Mouse (Mus musculus) neural tube, embryonic 14.5 days (tissue): ENCODE results near the gene Slc17a1. TPM values are rescaled to one million over a fixed set of nuclear protein-coding genes. Genes with fewer than 3 reads are reported as not detected.

Source experiments
- ATAC-seq: fragments of 200-750 bp; cut with Nextera tagmentation; 2 replicates; pipeline ENCODE4 v1.8.0; 2017; ENCODE audit warnings: low read depth, mild to moderate bottlenecking, moderate TSS enrichment, moderate library complexity
- H3K27ac ChIP-seq: fragments of 300-500 bp; sonication (generic); 2 replicates; pipeline ENCODE4 v1.5.1; 2014; ENCODE audit warnings: low read depth, mild to moderate bottlenecking, control low read depth, low read length, moderate library complexity, mixed read lengths
- H3K27me3 ChIP-seq: fragments of 300-500 bp; sonication (generic); 2 replicates; pipeline ENCODE4 v1.6.1; 2014; ENCODE audit warnings: low read length; ENCODE audit not compliant: control insufficient read depth, insufficient read depth
- H3K36me3 ChIP-seq: fragments of 300-500 bp; sonication (generic); 2 replicates; pipeline ENCODE4 v1.6.1; 2014; ENCODE audit warnings: low read length, mixed read lengths; ENCODE audit not compliant: control insufficient read depth, insufficient read depth
- H3K4me1 ChIP-seq: fragments of 300-500 bp; sonication (generic); 2 replicates; pipeline ENCODE4 v1.6.1; 2014; ENCODE audit warnings: low read length; ENCODE audit not compliant: control insufficient read depth, insufficient read depth
- H3K4me2 ChIP-seq: fragments of 300-500 bp; sonication (generic); 2 replicates; pipeline ENCODE4 v1.6.1; 2014; ENCODE audit warnings: mild to moderate bottlenecking, low read depth, low read length, control low read depth
- H3K4me3 ChIP-seq: fragments of 300-500 bp; sonication (generic); 2 replicates; pipeline ENCODE4 v1.5.1; 2014; ENCODE audit warnings: low read depth, low read length, control low read depth, mixed read lengths
- H3K9ac ChIP-seq: fragments of 300-500 bp; sonication (generic); replicated peaks from 2 replicates; pipeline ENCODE4 v1.6.1; 2014; ENCODE audit warnings: low read depth, mild to moderate bottlenecking, control low read depth, low read length, mixed read lengths
- H3K9me3 ChIP-seq: fragments of 300-500 bp; sonication (generic); 2 replicates; pipeline ENCODE4 v1.6.1; 2016; ENCODE audit warnings: low read length; ENCODE audit not compliant: control insufficient read depth
- WGBS: fragments of 180-500 bp; shearing (Covaris S2); extraction: QIAGEN DNeasy Blood & Tissue Kit; methylation state at CpG from one replicate; pipeline ENCODE4 v1.1.7; 2014; 5-methylcytosine and 5-hydroxymethylcytosine counted together
- microRNA-seq: library from miRNA; unstranded; fragments of <30 nt; microRNA quantifications from one replicate; pipeline ENCODE4, GENCODE M21; 2016
- polyA plus RNA-seq: library from polyadenylated mRNA; unstranded; fragments of >200 nt; fragmentation: Nextera tagmentation; extraction: Ambion mirVana; gene quantifications from 2 replicates; pipeline ENCODE4 v1.2.1, GENCODE M21; 2014

Slc17a1 gene
- polyA plus RNA-seq, 1 experiment from 2014 or later: not detected

GRCm38 (mm10) chr13:23930904-23931303, 63.4 kb downstream of the Slc17a1 start:
- Histone ChIP-seq H3K36me3 (no peaks in the 10 kb centered on the region), H3K27ac (no peak overlapping the region), H3K4me2 (no peak overlapping the region), H3K4me3 (no peak overlapping the region), H3K4me1 (no peaks in the 10 kb centered on the region), H3K27me3 (no peaks in the 10 kb centered on the region), H3K9ac (no peak overlapping the region), H3K9me3 (no peaks in the 10 kb centered on the region)
- no peak for ATAC-seq
- WGBS: 81% methylated on average over 11 of the region's 11 CpGs

- Histone ChIP-seq H3K9me3 (no peaks in the 10 kb centered on the region), H3K9ac (no peak within 1 kb of the TSS), H3K36me3 (no peaks in the 10 kb centered on the region), H3K4me1 (no peaks in the 10 kb centered on the region), H3K4me3 (no peak within 1 kb of the TSS), H3K27me3 (no peaks in the 10 kb centered on the region), H3K27ac (no peak within 1 kb of the TSS), H3K4me2 (no peak within 1 kb of the TSS)
- 94% methylated on average over 33 of the region's 39 CpGs for WGBS
- ATAC-seq: no peak
Measured at GRCm38 (mm10) chr13:23933421-23934210, 66.1 kb downstream of the Slc17a1 start, which contains the start of gene Hist1h2ba. Gene Hist1h2ba (minus strand): TSS chr13:23934156.

- H3K27me3 ChIP-seq: no peaks in the 10 kb centered on the region
- no peak for ATAC-seq
Measured at GRCm38 (mm10) chr13:23934211-23934520, 66.6 kb downstream of the Slc17a1 start, which contains the start of gene Hist1h2aa. Gene Hist1h2aa (plus strand): TSS chr13:23934462.

GRCm38 (mm10) chr13:23938699-23939098, 71.1 kb downstream of the Slc17a1 start:
- no peak overlapping the region for H3K4me2 ChIP-seq
- 96% methylated on average over 1 of the region's 1 CpGs for whole genome bisulfite sequencing

More at GRCm38 (mm10) chr13:23934211-23934520, 66.6 kb downstream of the Slc17a1 start, which contains the start of gene Hist1h2aa:
- Histone ChIP-seq H3K9ac (no peak within 1 kb of the TSS), H3K4me1 (no peaks in the 10 kb centered on the region), H3K4me3 (no peak within 1 kb of the TSS), H3K36me3 (no peaks in the 10 kb centered on the region), H3K27ac (no peak within 1 kb of the TSS), H3K4me2 (no peak within 1 kb of the TSS), H3K9me3 (no peaks in the 10 kb centered on the region)
- 91% methylated on average over 10 of the region's 10 CpGs for WGBS

GRCm38 (mm10) chr13:23940291-23940690, 72.7 kb downstream of the Slc17a1 start:
- no peak overlapping the region for H3K9ac ChIP-seq
- H3K36me3 ChIP-seq: no peaks in the 10 kb centered on the region
- no peaks in the 10 kb centered on the region for H3K9me3 ChIP-seq
- H3K4me3 ChIP-seq: no peak overlapping the region
- no peaks in the 10 kb centered on the region for H3K4me1 ChIP-seq
- WGBS: 58% methylated on average over 6 of the region's 6 CpGs
- H3K27ac ChIP-seq: no peak overlapping the region
- no peak overlapping the region for H3K4me2 ChIP-seq
- ATAC-seq: no peak
- H3K27me3 ChIP-seq: no peaks in the 10 kb centered on the region

More at GRCm38 (mm10) chr13:23938699-23939098, 71.1 kb downstream of the Slc17a1 start:
- Histone ChIP-seq H3K9ac (no peak overlapping the region), H3K36me3 (no peaks in the 10 kb centered on the region), H3K4me1 (no peaks in the 10 kb centered on the region), H3K9me3 (no peaks in the 10 kb centered on the region), H3K27me3 (no peaks in the 10 kb centered on the region), H3K4me3 (no peak overlapping the region), H3K27ac (no peak overlapping the region)
- ATAC-seq: no peak

GRCm38 (mm10) chr13:23942861-23943260, 75.3 kb downstream of the Slc17a1 start:
- H3K9me3 ChIP-seq: no peaks in the 10 kb centered on the region
- no peak overlapping the region for H3K27ac ChIP-seq
- no peak overlapping the region for H3K9ac ChIP-seq
- ATAC-seq: no peak
- H3K4me3 ChIP-seq: no peak overlapping the region
- no peaks in the 10 kb centered on the region for H3K36me3 ChIP-seq
- H3K4me1 ChIP-seq: no peaks in the 10 kb centered on the region
- H3K4me2 ChIP-seq: no peak overlapping the region
- whole genome bisulfite sequencing: 58% methylated on average over 2 of the region's 2 CpGs
- no peaks in the 10 kb centered on the region for H3K27me3 ChIP-seq

Small RNA genes within 50 kb of the gene (microRNA-seq; reads per million reads assigned to microRNA genes)
- gene Gm44344: not detected

Other genes starting within 250 kb of the Slc17a1 start
- 1.1 and 1.3 TPM in 2 replicates for gene Hist1h2be, start 246.6 kb upstream of the Slc17a1 start, polyA plus RNA-seq
- gene Hist1h1e, start 245.2 kb upstream of the Slc17a1 start, polyA plus RNA-seq: 3.3 and 4.3 TPM in 2 replicates
- 0.17 and 0.41 TPM in 2 replicates for gene Hist1h2ac, start 183.8 kb upstream of the Slc17a1 start, polyA plus RNA-seq
- gene Hist1h2bc, start 183.6 kb upstream of the Slc17a1 start, polyA plus RNA-seq: 11.6 and 20.8 TPM in 2 replicates
- not detected in 2 replicates for gene Hist1h1t, start 171.9 kb upstream of the Slc17a1 start, polyA plus RNA-seq
- gene Hist1h4c, start 169.3 kb upstream of the Slc17a1 start, polyA plus RNA-seq: 2.1 and 3.5 TPM in 2 replicates
- gene Hfe, start 156.9 kb upstream of the Slc17a1 start, polyA plus RNA-seq: 2.4 and 4.7 TPM in 2 replicates
- gene Hist1h1c, start 128.9 kb upstream of the Slc17a1 start, polyA plus RNA-seq: 5.3 and 8.4 TPM in 2 replicates
- gene Hist1h3c, start 122.1 kb upstream of the Slc17a1 start, polyA plus RNA-seq: not detected in 2 replicates
- gene Hist1h2bb, start 121.0 kb upstream of the Slc17a1 start, polyA plus RNA-seq: not detected in 2 replicates
- gene Hist1h2ab, start 116.6 kb upstream of the Slc17a1 start, polyA plus RNA-seq: 3.5 and 4.0 TPM in 2 replicates
- gene Hist1h3b, start 115.5 kb upstream of the Slc17a1 start, polyA plus RNA-seq: 0.51 and 1.3 TPM in 2 replicates
- gene Hist1h4b, start 110.7 kb upstream of the Slc17a1 start, polyA plus RNA-seq: 1.8 TPM in 1 of 2 replicates, not detected in the other
- gene Hist1h4a, start 106.5 kb upstream of the Slc17a1 start, polyA plus RNA-seq: not detected in 2 replicates
- gene Hist1h3a, start 105.4 kb upstream of the Slc17a1 start, polyA plus RNA-seq: 0.75 and 1.2 TPM in 2 replicates
- gene Hist1h1a, start 104.1 kb upstream of the Slc17a1 start, polyA plus RNA-seq: not detected in 2 replicates
- gene Trim38, start 97.8 kb upstream of the Slc17a1 start, polyA plus RNA-seq: not detected in 2 replicates
- gene Slc17a2, start 60.8 kb upstream of the Slc17a1 start, polyA plus RNA-seq: not detected in 2 replicates
- gene Slc17a3, start 28.3 kb upstream of the Slc17a1 start, polyA plus RNA-seq: not detected in 2 replicates
- 0.08 and 0.19 TPM in 2 replicates for gene Slc17a4, start 47.3 kb downstream of the Slc17a1 start, polyA plus RNA-seq
- not detected in 2 replicates for gene Hist1h2ba, start 66.4 kb downstream of the Slc17a1 start, polyA plus RNA-seq
- not detected in 2 replicates for gene Hist1h2aa, start 66.7 kb downstream of the Slc17a1 start, polyA plus RNA-seq
- 0.88 and 0.99 TPM in 2 replicates for gene Scgn, start 123.5 kb downstream of the Slc17a1 start, polyA plus RNA-seq